Mouse (Mus musculus): ENCODE measurements around the gene Gm10153. TPM values are rescaled to one million over a fixed set of nuclear protein-coding genes. Genes with fewer than 3 reads are reported as not detected.

Gene Gm10153
- not detected for polyA plus RNA-seq (2017; shearing (Covaris generic))

GRCm38 (mm10) chr7:142190289-142190688, at the start of gene Gm10153:
TSS of gene Gm10153 (minus strand) at chr7:142190389.

GRCm38 (mm10) chr7:142229871-142230270, 39.7 kb upstream of the Gm10153 start, which contains the start of gene Krtap5-5:
TSS of gene Krtap5-5 (minus strand) at chr7:142229971.

GRCm38 (mm10) chr7:142211559-142211958, 21.4 kb upstream of the Gm10153 start, which contains the start of gene Gm7579:
TSS of gene Gm7579 (plus strand) at chr7:142211859.

GRCm38 (mm10) chr7:142201064-142201463, 10.9 kb upstream of the Gm10153 start, which contains the start of gene Krtap5-3:
TSS of gene Krtap5-3 (plus strand) at chr7:142201364.

GRCm38 (mm10) chr7:142175905-142176304, 14.3 kb downstream of the Gm10153 start, which contains the start of gene Krtap5-2:
TSS of gene Krtap5-2 (minus strand) at chr7:142176005.

GRCm38 (mm10) chr7:142165639-142166038, 24.6 kb downstream of the Gm10153 start, which contains the start of gene Gm4553:
TSS of gene Gm4553 (minus strand) at chr7:142165739.

GRCm38 (mm10) chr7:142157013-142157412, 33.2 kb downstream of the Gm10153 start, which contains the start of gene Gm29735:
TSS of gene Gm29735 (minus strand) at chr7:142157113.

GRCm38 (mm10) chr7:142144507-142144906, 45.7 kb downstream of the Gm10153 start, which contains the start of gene Gm45337:
TSS of gene Gm45337 (minus strand) at chr7:142144607.

Other genes with a start within 250 kb of the Gm10153 start
- gene Brsk2, start 240.6 kb downstream of the Gm10153 start, polyA plus RNA-seq (2017; shearing (Covaris generic)), result 0.39 TPM
- 132 TPM for gene Mob2, start 129.3 kb downstream of the Gm10153 start, polyA plus RNA-seq (2017; shearing (Covaris generic))
- 32.7 TPM for gene Dusp8, start 94.5 kb downstream of the Gm10153 start, polyA plus RNA-seq (2017; shearing (Covaris generic))
- gene Gm45618, start 69.7 kb downstream of the Gm10153 start, polyA plus RNA-seq (2017; shearing (Covaris generic)), result 1.2 TPM
- gene Gm39115, start 54.4 kb downstream of the Gm10153 start, polyA plus RNA-seq (2017; shearing (Covaris generic)), result not detected
- not detected for gene Gm45337, start 45.8 kb downstream of the Gm10153 start, polyA plus RNA-seq (2017; shearing (Covaris generic))
- not detected for gene Gm29735, start 33.3 kb downstream of the Gm10153 start, polyA plus RNA-seq (2017; shearing (Covaris generic))
- gene Gm4553, start 24.6 kb downstream of the Gm10153 start, polyA plus RNA-seq (2017; shearing (Covaris generic)), result not detected
- not detected for gene Krtap5-2, start 14.4 kb downstream of the Gm10153 start, polyA plus RNA-seq (2017; shearing (Covaris generic))
- not detected for gene Krtap5-3, start 11.0 kb upstream of the Gm10153 start, polyA plus RNA-seq (2017; shearing (Covaris generic))
- gene Gm7579, start 21.5 kb upstream of the Gm10153 start, polyA plus RNA-seq (2017; shearing (Covaris generic)), result not detected
- not detected for gene Krtap5-5, start 39.6 kb upstream of the Gm10153 start, polyA plus RNA-seq (2017; shearing (Covaris generic))
- gene Gm40460, start 50.7 kb upstream of the Gm10153 start, polyA plus RNA-seq (2017; shearing (Covaris generic)), result not detected
- not detected for gene Gm2431, start 68.0 kb upstream of the Gm10153 start, polyA plus RNA-seq (2017; shearing (Covaris generic))
- gene Gm4559, start 84.0 kb upstream of the Gm10153 start, polyA plus RNA-seq (2017; shearing (Covaris generic)), result not detected
- not detected for gene Krtap5-1, start 106.7 kb upstream of the Gm10153 start, polyA plus RNA-seq (2017; shearing (Covaris generic))
- not detected for gene Krtap5-4, start 113.2 kb upstream of the Gm10153 start, polyA plus RNA-seq (2017; shearing (Covaris generic))
- 44.4 TPM for gene Ifitm10, start 183.4 kb upstream of the Gm10153 start, polyA plus RNA-seq (2017; shearing (Covaris generic))
- gene Gm49369, start 192.3 kb upstream of the Gm10153 start, polyA plus RNA-seq (2017; shearing (Covaris generic)), result 28.2 TPM
- gene Ctsd, start 197.6 kb upstream of the Gm10153 start, polyA plus RNA-seq (2017; shearing (Covaris generic)), result 419 TPM
- not detected for gene Syt8, start 244.5 kb upstream of the Gm10153 start, polyA plus RNA-seq (2017; shearing (Covaris generic))